Mouse (Mus musculus) thymus, postnatal 36 days (tissue): Measurements from ENCODE around the gene Ccl24.
"Not testable (repeated sequence)": the region's sequence is repeated elsewhere in the genome, so short reads cannot be mapped to it uniquely, and the experiment has no call there.

ENCODE experiments used
- DNase-seq, 2 experiments: peaks; one replicate each; pipeline ENCODE4 v3.0.0; 2022; ENCODE audit warnings: mixed read lengths in 2 of 2

Ccl24 gene

GRCm38 (mm10) chr5:135573006-135573405 lies at the start of gene Ccl24:
Gene Ccl24 (minus strand): TSS chr5:135573049.
- DNase-seq: no peak

- DNase-seq: no peak
These were observed 48.9 kb upstream of the Ccl24 start for GRCm38 (mm10) chr5:135621725-135622124.

- DNase-seq: no peak
These were observed 47.7 kb upstream of the Ccl24 start for GRCm38 (mm10) chr5:135620526-135620925.

- not testable (repeated sequence) for DNase-seq
These were observed 46.9 kb upstream of the Ccl24 start for GRCm38 (mm10) chr5:135619741-135620140.

- DNase-seq: no peak
These were observed 36.9 kb upstream of the Ccl24 start for GRCm38 (mm10) chr5:135609794-135610193.

- DNase-seq: no peak
These were observed 34.7 kb upstream of the Ccl24 start for GRCm38 (mm10) chr5:135607581-135607980.

GRCm38 (mm10) chr5:135606717-135607116 lies 33.9 kb upstream of the Ccl24 start:
- DNase-seq: not testable (repeated sequence)

GRCm38 (mm10) chr5:135604643-135605042 lies 31.8 kb upstream of the Ccl24 start:
- DNase-seq: not testable (repeated sequence)

- no peak for DNase-seq
These were observed 17.3 kb upstream of the Ccl24 start for GRCm38 (mm10) chr5:135589996-135590784.

GRCm38 (mm10) chr5:135587764-135588163 lies 14.9 kb upstream of the Ccl24 start:
- no peak for DNase-seq

- no peak for DNase-seq
These were observed 12.8 kb upstream of the Ccl24 start for GRCm38 (mm10) chr5:135585691-135586090.

GRCm38 (mm10) chr5:135582330-135582729 lies 9.5 kb upstream of the Ccl24 start:
- DNase-seq: no peak

GRCm38 (mm10) chr5:135579331-135579751 lies 6.5 kb upstream of the Ccl24 start:
- no peak for DNase-seq

GRCm38 (mm10) chr5:135576055-135576454 lies 3.2 kb upstream of the Ccl24 start:
- DNase-seq: no peak

- no peak for DNase-seq
These were observed 4.2 kb downstream of the Ccl24 start for GRCm38 (mm10) chr5:135568698-135569097.

GRCm38 (mm10) chr5:135567556-135568265 lies 5.1 kb downstream of the Ccl24 start:
- DNase-seq: no peak

- DNase-seq: no peak
These were observed 9.4 kb downstream of the Ccl24 start, which contains the start of gene Ccl26 for GRCm38 (mm10) chr5:135563469-135563868. Gene Ccl26 (minus strand): TSS chr5:135563569.

- no peak for DNase-seq
These were observed 15.2 kb downstream of the Ccl24 start for GRCm38 (mm10) chr5:135557671-135558070.

- DNase-seq: no peak
These were observed 15.8 kb downstream of the Ccl24 start for GRCm38 (mm10) chr5:135557051-135557450.

GRCm38 (mm10) chr5:135556259-135556658 lies 16.6 kb downstream of the Ccl24 start:
- DNase-seq: no peak

- DNase-seq: no peak
These were observed 21.3 kb downstream of the Ccl24 start for GRCm38 (mm10) chr5:135551591-135551990.

- DNase-seq: no peak
These were observed 21.9 kb downstream of the Ccl24 start for GRCm38 (mm10) chr5:135550910-135551309.

- no peak for DNase-seq
These were observed 24.9 kb downstream of the Ccl24 start for GRCm38 (mm10) chr5:135547990-135548389.
